Mouse (Mus musculus) testis, adult 2 months (tissue): ENCODE results near the gene Mettl26.

ENCODE experiments used
- CTCF ChIP-seq: fragments of 200-500 bp; IDR thresholded peaks from 2 replicates; pipeline ENCODE4 v1.5.1; 2012; ENCODE audit warnings: low read depth, mild to moderate bottlenecking, inconsistent platforms, low read length, moderate library complexity; ENCODE audit not compliant: control insufficient read depth, insufficient read depth, insufficient replicate concordance
- POLR2A ChIP-seq: fragments of 200-500 bp; IDR thresholded peaks from 2 replicates; pipeline ENCODE4 v1.6.1; 2012; ENCODE audit warnings: low read depth, mild to moderate bottlenecking, inconsistent platforms, low read length, moderate library complexity; ENCODE audit not compliant: control insufficient read depth

- TF ChIP-seq CTCF (no peak), POLR2A (no peak)
Observed at GRCm38 (mm10) chr17:25874721-25875170, at the start of gene Mettl26.
